Mouse (Mus musculus) T-helper 2 cell (primary cell): ENCODE results near the gene Opn1sw.

ENCODE experiments used
- in situ Hi-C: fragments of 300-600 bp; cut with MboI, MseI; formaldehyde crosslinking; loops from one replicate; pipeline ENCODE4 v1.15.1; 2025; ENCODE audit warnings: high pct_unique_total_duplicates

Opn1sw gene

DNA sequence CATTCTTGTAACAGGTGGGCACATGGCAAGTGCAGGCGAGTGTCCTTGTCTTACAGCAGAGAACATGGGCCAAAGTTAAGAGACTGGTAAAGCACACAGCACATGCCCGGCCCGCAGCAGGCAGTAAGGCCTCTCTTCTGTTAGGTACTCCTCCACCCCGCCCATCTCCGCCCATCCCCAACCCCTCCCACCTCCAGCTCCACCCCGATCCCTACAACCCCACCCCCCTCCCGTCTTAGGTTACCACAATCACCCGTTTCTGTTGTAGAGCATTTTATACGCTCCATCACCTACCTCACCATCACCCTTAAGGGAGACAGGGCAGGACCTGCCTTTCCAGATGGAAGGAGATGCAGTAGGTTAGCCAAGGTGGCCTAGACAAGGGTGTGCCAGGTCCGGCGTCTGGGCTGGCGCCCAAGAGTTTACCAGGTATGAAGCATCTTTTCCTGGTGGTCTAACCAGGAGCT lies at the start of gene Opn1sw:
TSS of gene Opn1sw (minus strand) at position 417 of the 467 bp plus-strand sequence.
- in situ Hi-C loops = no loop called here

DNA sequence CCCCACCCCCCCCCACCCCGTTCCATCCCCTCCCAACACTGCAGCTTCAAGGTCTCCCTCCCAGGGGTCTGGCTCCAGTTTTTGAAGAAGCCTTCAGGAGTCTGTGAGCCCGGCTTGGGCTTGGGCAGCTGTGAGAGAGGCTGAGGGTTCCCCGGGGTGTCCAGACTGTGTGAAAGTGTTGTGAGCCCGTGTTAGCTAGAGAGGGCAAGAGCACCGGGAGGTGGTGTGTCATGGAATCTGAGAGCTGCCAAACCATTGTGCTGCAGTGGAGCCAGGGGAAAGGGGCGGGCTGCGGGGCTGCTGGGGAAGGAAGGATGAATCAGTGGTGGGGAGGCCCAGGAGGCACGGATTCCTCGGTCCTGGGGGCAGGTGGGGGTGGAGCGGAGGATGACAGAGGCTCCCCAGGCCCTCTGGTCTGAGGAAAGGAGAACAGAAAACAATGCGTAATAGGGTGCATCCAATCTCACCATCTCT lies 48.2 kb upstream of the Opn1sw start:
- in situ Hi-C loops = loop anchor here (10.0 kb wide), 1 partner anchor 208 kb away; no protein-coding TSS in a partner anchor

GRCm38 (mm10) chr6:29435940-29436451 lies 47.7 kb upstream of the Opn1sw start:
- in situ Hi-C loops = loop anchor here (10.0 kb wide), 1 partner anchor 209 kb away; no protein-coding TSS in a partner anchor

GRCm38 (mm10) chr6:29434911-29435691 lies 46.8 kb upstream of the Opn1sw start:
- in situ Hi-C loops = loop anchor here (10.0 kb wide), 1 partner anchor 210 kb away; no protein-coding TSS in a partner anchor

GRCm38 (mm10) chr6:29433804-29434795 lies 45.8 kb upstream of the Opn1sw start:
- in situ Hi-C loops = loop anchor here (10.0 kb wide), 1 partner anchor 211 kb away; no protein-coding TSS in a partner anchor

GRCm38 (mm10) chr6:29433038-29433803 lies 45.0 kb upstream of the Opn1sw start, which contains the start of gene Flnc:
Flnc (plus strand) TSS chr6:29433256.
- in situ Hi-C loops = loop anchor here (10.0 kb wide), 1 partner anchor 212 kb away; no protein-coding TSS in a partner anchor

GRCm38 (mm10) chr6:29432676-29433037 lies 44.4 kb upstream of the Opn1sw start:
- in situ Hi-C loops = loop anchor here (10.0 kb wide), 1 partner anchor 212 kb away; no protein-coding TSS in a partner anchor

GRCm38 (mm10) chr6:29432156-29432555 lies 43.9 kb upstream of the Opn1sw start:
- in situ Hi-C loops = loop anchor here (10.0 kb wide), 1 partner anchor 213 kb away; no protein-coding TSS in a partner anchor

DNA sequence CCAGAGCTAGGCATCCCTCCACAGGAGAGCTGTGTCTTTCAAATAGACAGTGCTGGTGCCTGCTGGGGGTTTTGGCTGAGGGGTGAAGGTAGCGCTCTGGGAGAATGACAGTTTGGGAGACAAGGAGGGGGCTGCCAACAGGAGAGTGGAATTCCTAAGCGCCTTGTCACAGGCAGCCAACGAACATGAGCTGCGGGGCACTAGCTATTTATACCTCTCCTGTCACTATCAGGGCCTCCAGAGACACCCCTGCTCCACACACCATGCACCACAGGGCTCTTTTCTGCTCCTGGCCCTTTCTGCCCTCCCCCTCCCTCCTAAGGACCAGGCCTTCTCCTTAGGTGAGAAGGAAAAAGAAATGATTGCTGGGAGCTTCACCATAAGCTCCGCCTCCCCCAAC lies 43.2 kb upstream of the Opn1sw start:
- in situ Hi-C loops = loop anchor here (10.0 kb wide), 1 partner anchor 213 kb away; no protein-coding TSS in a partner anchor

DNA sequence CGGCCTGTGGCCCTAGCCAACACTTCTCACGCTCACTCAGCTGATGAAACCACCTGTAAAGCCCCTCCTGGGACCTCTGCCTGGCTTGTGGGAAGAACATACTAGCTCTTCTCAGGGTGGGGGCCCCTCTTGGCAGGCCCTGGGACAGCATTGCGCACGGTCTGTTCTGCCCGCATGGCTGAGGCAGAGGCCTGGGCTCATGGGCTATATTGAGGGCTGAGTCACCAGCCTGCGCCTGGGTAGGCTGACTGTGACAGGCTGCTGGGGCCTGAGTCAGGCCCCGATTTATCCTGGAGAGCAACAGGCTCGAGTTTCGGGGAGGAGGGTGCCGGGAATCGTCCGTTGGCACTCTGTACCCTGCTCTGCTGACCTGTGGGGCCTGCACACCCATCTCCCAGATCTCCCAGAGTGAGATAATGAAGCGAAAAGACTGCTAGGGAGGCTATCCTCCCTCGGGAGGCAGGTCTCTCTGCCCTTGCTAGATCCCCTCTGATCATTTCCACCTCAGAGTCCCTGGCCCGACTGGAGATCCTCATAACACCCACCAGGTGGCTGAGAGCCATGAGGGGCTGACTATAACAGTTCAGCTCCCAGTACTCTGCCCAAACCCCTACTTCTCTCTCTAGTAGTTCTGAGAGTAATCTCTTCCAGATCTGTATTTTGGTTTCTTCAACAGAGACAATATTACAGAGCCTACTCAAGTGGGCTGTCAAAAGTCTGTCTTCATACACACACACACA lies 42.6 kb upstream of the Opn1sw start:
- in situ Hi-C loops = loop anchor here (10.0 kb wide), 1 partner anchor 214 kb away; no protein-coding TSS in a partner anchor

- in situ Hi-C loops = no loop called here
These were observed 39.9 kb upstream of the Opn1sw start for GRCm38 (mm10) chr6:29428171-29428570.

GRCm38 (mm10) chr6:29426331-29426730 lies 38.1 kb upstream of the Opn1sw start:
- in situ Hi-C loops = no loop called here

DNA sequence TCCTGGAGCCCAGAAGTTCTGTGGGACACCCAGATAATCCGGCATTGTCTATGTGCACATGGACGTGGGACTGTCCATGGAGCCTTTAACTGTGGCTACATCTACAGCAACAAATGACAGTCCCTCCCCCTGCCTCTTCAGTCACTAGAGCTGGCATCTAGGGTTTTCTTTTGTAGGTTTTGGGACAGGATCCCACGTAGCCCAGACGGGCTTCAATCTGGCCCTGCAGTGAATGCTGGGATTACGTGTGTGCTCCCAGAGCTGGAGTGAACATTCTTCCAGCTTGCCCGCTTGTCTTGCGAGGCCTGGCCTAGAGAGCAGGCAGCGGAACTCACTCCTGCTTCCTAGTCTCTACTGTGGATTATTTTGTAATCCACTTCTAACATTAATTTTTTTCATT lies 36.9 kb upstream of the Opn1sw start:
- in situ Hi-C loops = no loop called here

DNA sequence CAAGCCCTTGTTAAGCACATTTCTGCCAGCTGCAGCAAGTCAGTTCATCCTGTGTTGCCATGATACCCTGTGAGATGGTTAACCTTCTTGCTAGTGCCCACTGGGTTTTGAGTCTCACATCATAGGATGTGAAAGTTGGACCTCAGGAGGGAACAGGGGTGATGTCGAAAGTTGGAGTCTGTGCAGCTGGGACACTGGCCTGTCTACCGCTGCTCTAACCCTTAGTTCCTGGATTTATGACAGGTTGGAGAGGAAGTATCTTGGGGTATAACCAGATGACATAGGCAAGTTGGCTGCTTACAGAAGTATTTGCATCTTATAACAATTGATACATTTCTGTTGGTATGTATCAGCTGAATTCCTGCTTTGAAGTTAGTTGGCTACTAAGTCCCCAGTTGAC lies 32.3 kb upstream of the Opn1sw start:
- in situ Hi-C loops = no loop called here

- in situ Hi-C loops = no loop called here
These were observed 27.2 kb upstream of the Opn1sw start for GRCm38 (mm10) chr6:29415446-29415845.

GRCm38 (mm10) chr6:29406412-29406811 lies 18.1 kb upstream of the Opn1sw start:
- in situ Hi-C loops = no loop called here

GRCm38 (mm10) chr6:29402693-29403342 lies 14.6 kb upstream of the Opn1sw start:
- in situ Hi-C loops = no loop called here

DNA sequence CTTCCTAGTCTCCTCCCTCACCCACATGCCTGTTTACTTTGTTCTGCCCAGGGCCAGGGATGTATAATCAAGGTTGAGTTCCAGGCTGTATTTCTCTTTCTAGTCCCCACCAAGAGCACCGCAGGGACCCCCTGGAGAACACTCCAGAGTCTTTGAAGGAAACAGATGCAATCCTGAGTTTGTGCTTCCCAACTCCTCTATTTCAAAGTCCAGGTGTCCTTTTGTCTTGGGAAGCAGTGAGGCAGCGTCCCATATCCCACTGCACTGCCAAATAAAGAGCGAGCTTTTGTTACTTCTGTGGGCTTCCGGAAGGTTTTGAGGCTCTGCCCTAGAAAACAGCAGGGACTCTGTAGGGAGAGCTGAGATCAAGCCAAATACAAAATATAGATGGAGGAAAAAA lies 11.6 kb upstream of the Opn1sw start:
- in situ Hi-C loops = no loop called here

- in situ Hi-C loops = no loop called here
These were observed 9.3 kb upstream of the Opn1sw start for GRCm38 (mm10) chr6:29397575-29397974.
